Mouse (Mus musculus): ENCODE results near the gene Ipcef1.

- no peak for TF ChIP-seq CTCF (IDR thresholded peaks at IDR 0.05; ENCODE audit: low read depth)
- TF ChIP-seq EP300 (optimal IDR thresholded peaks at IDR 0.05), result no peak
Observed at GRCm38 (mm10) chr10:6915991-6916390, 136.3 kb downstream of the Ipcef1 start.
